Mouse (Mus musculus) macrophage (primary cell): ENCODE data around the gene C2cd4d. TPM values are rescaled to one million over a fixed set of nuclear protein-coding genes. Genes with fewer than 3 reads are reported as not detected.

Experiments used
- polyA plus RNA-seq: library from polyadenylated mRNA; stranded (reverse); fragments of 250-400 nt; gene quantifications from 3 replicates; pipeline ENCODE4 v1.2.4, GENCODE M21; 2018; ENCODE audit warnings: inconsistent platforms

Gene C2cd4d
- polyA plus RNA-seq, 1 experiment from 2014 or later = not detected

Other genes with a start within 250 kb of the C2cd4d start
- not detected in 3 replicates for gene Gm10696, start 184.2 kb upstream of the C2cd4d start, polyA plus RNA-seq
- not detected in 3 replicates for gene Gm5286, start 165.7 kb upstream of the C2cd4d start, polyA plus RNA-seq
- gene Gm4778, start 98.4 kb upstream of the C2cd4d start, polyA plus RNA-seq = not detected in 3 replicates
- 1.5 to 3.5 TPM (median 2.9 TPM) in 3 replicates for gene Them4, start 52.3 kb upstream of the C2cd4d start, polyA plus RNA-seq
- not detected in 3 replicates for gene Them5, start 20.3 kb upstream of the C2cd4d start, polyA plus RNA-seq
- gene Rorc, start 10.4 kb downstream of the C2cd4d start, polyA plus RNA-seq = not detected in 3 replicates
- not detected in 3 replicates for gene Lingo4, start 36.1 kb downstream of the C2cd4d start, polyA plus RNA-seq
- 4.4 to 16.0 TPM (median 13.0 TPM) in 3 replicates for gene Tdrkh, start 50.8 kb downstream of the C2cd4d start, polyA plus RNA-seq
- 32.0 to 39.7 TPM (median 33.5 TPM) in 3 replicates for gene Mrpl9, start 80.9 kb downstream of the C2cd4d start, polyA plus RNA-seq
- gene Oaz3, start 81.5 kb downstream of the C2cd4d start, polyA plus RNA-seq = not detected in 3 replicates
- gene Celf3, start 115.9 kb downstream of the C2cd4d start, polyA plus RNA-seq = not detected in 3 replicates
- 1.3 to 2.2 TPM in 2 of 3 replicates, not detected in the other for gene Riiad1, start 117.9 kb downstream of the C2cd4d start, polyA plus RNA-seq
- 54.8 to 74.9 TPM (median 55.4 TPM) in 3 replicates for gene Snx27, start 220.3 kb downstream of the C2cd4d start, polyA plus RNA-seq